Mouse (Mus musculus) gastrocnemius, postnatal 4 days (tissue): ENCODE results near the gene Hist1h2bp. TPM values are rescaled to one million over a fixed set of nuclear protein-coding genes. Genes with fewer than 3 reads are reported as not detected.
"Not testable (repeated sequence)": the region's sequence is repeated elsewhere in the genome, so short reads cannot be mapped to it uniquely, and the experiment has no call there.

Source experiments
- DNase-seq, 2 experiments: peaks; one replicate each; pipeline ENCODE4 v3.0.0; 2021 to 2022; ENCODE audit warnings: low spot score in 2 of 2, mixed read lengths in 2 of 2
- total RNA-seq, 2 experiments: library from RNA; stranded (reverse); gene quantifications; 2 replicates each; pipeline ENCODE4 v1.2.3; 2021

Gene Hist1h2bp
- total RNA-seq, 2 experiments from 2014 or later = 143 to 201 TPM

GRCm38 (mm10) chr13:21782361-21783254 is 4.7 kb upstream of the Hist1h2bp start:
- not testable (repeated sequence) for DNase-seq

GRCm38 (mm10) chr13:21783255-21783617 is 4.0 kb upstream of the Hist1h2bp start, which contains the start of gene Hist1h3i:
Gene Hist1h3i, minus strand, starts transcription at chr13:21783370.
- DNase-seq = peak in 1 of 2 experiments; percentile 39

GRCm38 (mm10) chr13:21783734-21784161 is 3.5 kb upstream of the Hist1h2bp start:
- no peak for DNase-seq

- no peak for DNase-seq
Observed at GRCm38 (mm10) chr13:21784311-21784710, 3.0 kb upstream of the Hist1h2bp start.

DNA sequence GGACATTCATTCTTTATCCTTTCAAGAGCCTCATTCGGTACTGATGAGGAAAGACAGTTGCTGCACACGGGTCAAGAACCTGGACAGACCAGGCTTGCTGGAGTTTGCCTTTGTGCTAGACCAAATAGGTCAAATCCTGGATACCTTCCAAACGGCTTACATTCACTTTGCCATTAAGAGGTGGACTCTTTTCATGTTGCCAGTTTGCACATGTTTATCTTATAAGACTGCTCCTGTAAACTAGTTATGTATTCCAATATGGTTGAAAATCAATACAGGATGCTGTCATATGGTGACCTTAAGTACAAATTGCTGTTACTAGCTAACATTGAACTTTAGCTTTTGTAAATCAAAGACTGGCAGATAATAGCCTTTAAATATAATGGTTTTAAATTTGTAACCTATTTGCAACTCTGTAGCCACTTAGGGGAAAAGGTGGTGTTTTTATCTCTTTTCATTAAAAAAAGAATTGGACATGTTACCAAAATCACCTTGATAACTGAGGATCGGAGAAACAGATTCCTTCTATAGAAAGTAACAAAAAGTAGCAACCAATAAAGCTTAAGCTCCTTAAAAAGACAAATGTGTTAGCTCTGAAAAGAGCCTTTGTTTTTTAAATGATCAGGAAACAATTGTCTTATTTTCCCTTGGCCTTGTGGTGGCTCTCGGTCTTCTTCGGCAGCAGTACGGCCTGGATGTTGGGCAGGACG is 917 bp upstream of the Hist1h2bp start:
- no peak for DNase-seq

- no peak for DNase-seq
Observed at GRCm38 (mm10) chr13:21787760-21788593, 716 bp downstream of the Hist1h2bp start.

DNA sequence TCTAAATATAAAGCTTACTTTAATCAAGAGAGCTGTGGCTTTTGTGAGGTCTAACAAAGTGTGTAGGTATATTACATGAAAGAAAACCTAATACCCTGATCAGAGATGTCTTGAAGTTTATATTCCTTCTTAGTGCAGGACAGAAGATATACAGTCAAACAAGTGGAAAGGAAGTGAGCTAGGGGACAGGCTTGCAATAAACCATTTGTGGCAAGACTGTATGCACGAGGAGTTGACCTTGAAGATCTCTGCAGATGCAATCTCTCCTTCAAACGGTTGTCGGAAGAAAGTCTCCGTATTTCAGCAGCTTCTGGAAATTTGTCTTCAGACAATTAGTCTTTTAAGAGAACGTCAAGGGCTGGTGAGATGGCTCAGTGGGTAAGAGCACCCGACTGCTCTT is 2.7 kb downstream of the Hist1h2bp start:
- DNase-seq = no peak

GRCm38 (mm10) chr13:21790601-21791283 is 3.5 kb downstream of the Hist1h2bp start:
- DNase-seq = no peak

DNA sequence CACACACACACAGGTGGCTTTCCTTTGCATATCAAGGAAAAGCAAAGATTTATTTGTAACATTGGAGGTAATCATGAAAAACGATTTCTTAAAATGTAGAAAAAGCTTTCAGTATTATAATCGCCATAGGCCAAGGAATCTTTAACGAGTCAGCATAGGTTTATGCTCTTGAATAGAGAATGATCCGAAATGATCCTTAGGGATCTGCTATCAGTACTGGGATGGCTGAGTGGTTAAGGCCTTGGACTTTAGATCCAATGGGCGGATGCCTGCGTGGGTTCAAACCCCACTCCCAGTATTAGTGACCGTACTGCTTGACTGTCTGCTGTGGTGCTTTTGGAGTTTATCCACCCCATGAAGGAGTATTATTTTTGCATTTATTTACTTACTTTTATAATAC is 8.3 kb downstream of the Hist1h2bp start:
- no peak for DNase-seq

DNA sequence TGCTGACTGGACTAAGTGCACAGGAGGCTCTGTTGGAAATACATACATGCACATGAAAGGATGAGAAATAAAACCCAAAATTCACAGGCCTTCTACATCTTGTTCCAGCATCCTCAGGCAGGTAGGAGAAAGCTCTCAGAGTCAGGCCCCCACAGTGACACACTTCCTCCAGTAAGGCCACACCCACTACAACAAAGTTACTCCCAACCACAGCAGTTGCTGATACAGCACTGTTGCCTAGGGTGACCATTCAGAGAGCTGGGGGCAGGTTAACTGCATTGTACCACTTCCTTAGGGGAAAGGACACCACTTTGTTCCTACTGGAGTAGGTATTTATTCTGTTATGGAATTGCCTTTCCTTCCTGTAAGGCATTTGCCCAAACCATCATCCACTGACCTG is 9.9 kb downstream of the Hist1h2bp start:
- DNase-seq = not testable (repeated sequence)

GRCm38 (mm10) chr13:21803058-21803457 is 15.8 kb downstream of the Hist1h2bp start:
- DNase-seq = not testable (repeated sequence)

GRCm38 (mm10) chr13:21810073-21810472 is 22.8 kb downstream of the Hist1h2bp start, which contains the start of the genes Hist1h2bq and Hist1h2ao:
Gene Hist1h2bq, minus strand, starts transcription at chr13:21810197.
Gene Hist1h2ao, plus strand, starts transcription at chr13:21810465.
- DNase-seq = not testable (repeated sequence)

- DNase-seq = not testable (repeated sequence)
Observed at GRCm38 (mm10) chr13:21811074-21811473, 23.8 kb downstream of the Hist1h2bp start.

GRCm38 (mm10) chr13:21811539-21811938 is 24.3 kb downstream of the Hist1h2bp start, which contains the start of gene Hist1h4m:
Gene Hist1h4m, plus strand, starts transcription at chr13:21811746.
- not testable (repeated sequence) for DNase-seq

DNA sequence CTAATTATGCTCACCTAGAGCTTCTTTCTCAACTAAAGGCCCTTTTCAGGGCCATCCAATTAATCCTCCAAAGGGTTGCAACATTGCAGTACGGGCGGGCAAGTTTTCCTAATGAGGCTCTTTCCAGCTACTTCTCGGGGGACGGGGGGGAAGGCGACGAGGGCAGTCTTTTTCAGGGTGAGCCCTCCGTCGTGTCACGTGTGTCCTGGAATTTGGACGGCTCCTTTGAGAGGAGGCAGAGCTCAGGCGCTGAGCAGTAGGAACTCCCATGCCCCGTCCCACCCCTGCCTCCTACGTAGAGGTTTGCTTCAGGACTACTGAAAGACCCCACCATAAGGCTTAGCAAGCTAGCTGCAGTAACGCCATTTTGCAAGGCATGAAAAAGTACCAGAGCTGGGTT is 24.8 kb downstream of the Hist1h2bp start:
- not testable (repeated sequence) for DNase-seq

- not testable (repeated sequence) for DNase-seq
Observed at GRCm38 (mm10) chr13:21820082-21820890, 33.0 kb downstream of the Hist1h2bp start.

GRCm38 (mm10) chr13:21828511-21828910 is 41.2 kb downstream of the Hist1h2bp start:
- DNase-seq = no peak

DNA sequence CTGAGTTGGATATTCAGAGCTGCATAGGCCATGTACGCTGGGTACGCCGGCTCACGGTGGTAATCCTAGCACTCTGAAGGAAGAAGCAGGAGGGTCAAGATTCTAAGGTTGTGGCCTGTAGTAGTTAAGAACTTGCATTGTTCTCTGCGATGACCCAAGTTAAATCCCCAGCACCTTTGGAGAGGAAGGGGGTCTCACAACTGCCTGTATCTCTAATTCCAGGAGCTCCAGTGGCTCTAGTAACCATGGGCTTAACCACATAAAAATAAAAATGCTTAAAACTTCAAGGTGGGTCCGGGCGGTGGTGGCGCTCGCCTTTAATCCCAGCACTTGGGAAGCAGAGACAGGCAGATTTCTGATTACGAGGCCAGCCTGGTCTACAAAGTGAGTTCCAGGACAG is 43.1 kb downstream of the Hist1h2bp start:
- no peak for DNase-seq
